Mouse (Mus musculus) layer of hippocampus, adult 11-12 months (tissue): ENCODE data around the gene Rabif.

ENCODE experiments used
- DNase-seq: peaks from one replicate; pipeline ENCODE4 v3.0.0; 2022; ENCODE audit warnings: low spot score

Gene Rabif

DNA sequence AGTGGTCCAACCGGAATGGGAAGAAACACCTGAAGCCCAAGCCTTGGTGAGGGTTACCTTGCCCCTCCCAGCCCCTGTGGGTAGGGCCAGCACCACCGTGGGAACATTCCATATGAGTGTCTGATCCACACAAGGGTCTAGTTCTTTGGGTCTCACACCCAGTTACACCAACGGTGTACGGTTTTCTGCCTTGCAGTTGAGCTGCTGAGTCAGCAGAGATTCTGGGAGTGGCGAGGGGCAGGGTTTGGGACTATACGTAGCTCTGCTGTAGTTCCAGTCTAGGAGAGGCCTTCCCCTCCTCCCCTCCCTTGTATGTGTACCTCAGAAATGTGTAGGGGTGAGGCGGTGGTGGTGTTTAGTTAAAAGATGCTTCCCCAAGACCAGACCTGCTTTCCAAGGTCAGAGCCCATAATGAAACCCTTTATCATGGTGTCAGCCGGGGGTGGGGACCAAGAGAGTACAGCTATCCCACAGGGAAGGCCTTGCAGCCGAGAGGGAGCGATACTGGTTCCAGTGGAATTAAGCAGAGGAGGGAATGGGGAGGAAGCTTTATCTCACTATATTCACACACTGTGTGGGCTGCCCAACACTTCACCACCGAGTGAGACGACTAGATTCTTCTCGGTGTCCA is 60.9 kb downstream of the Rabif start:
- DNase-seq: no peak

- DNase-seq: peak; percentile 56
These were observed 61.6 kb downstream of the Rabif start for GRCm38 (mm10) chr1:134555871-134556670.

GRCm38 (mm10) chr1:134556671-134557218 is 62.3 kb downstream of the Rabif start:
- peak; percentile 97 for DNase-seq
